Mouse (Mus musculus): ENCODE results near the gene Mc1r.

The Mc1r gene

GRCm38 (mm10) chr8:123406786-123407185 lies at the start of gene Mc1r:
Gene Mc1r, plus strand, starts transcription at chr8:123407107.
- DNase-seq (ENCODE audit: inconsistent ontology term) = peak; percentile 40

- DNase-seq (ENCODE audit: inconsistent ontology term) = peak; percentile 60
Observed at GRCm38 (mm10) chr8:123361082-123361739, 45.7 kb upstream of the Mc1r start.

GRCm38 (mm10) chr8:123373403-123374238 lies 33.3 kb upstream of the Mc1r start, which contains the start of gene Tcf25:
Gene Tcf25, plus strand, starts transcription at chr8:123373753.
- peak; percentile 98 for DNase-seq (ENCODE audit: inconsistent ontology term)

- peak; percentile 95 for DNase-seq (ENCODE audit: inconsistent ontology term)
Observed at GRCm38 (mm10) chr8:123374239-123374578, 32.7 kb upstream of the Mc1r start.

GRCm38 (mm10) chr8:123375701-123376100 lies 31.2 kb upstream of the Mc1r start:
- no peak for DNase-seq (ENCODE audit: inconsistent ontology term)

GRCm38 (mm10) chr8:123376106-123376505 lies 30.8 kb upstream of the Mc1r start:
- DNase-seq (ENCODE audit: inconsistent ontology term) = no peak

- no peak for DNase-seq (ENCODE audit: inconsistent ontology term)
Observed at GRCm38 (mm10) chr8:123381711-123382110, 25.2 kb upstream of the Mc1r start.

GRCm38 (mm10) chr8:123382516-123382915 lies 24.4 kb upstream of the Mc1r start:
- DNase-seq (ENCODE audit: inconsistent ontology term) = no peak

- DNase-seq (ENCODE audit: inconsistent ontology term) = peak; percentile 19
Observed at GRCm38 (mm10) chr8:123384883-123385540, 21.9 kb upstream of the Mc1r start.

- DNase-seq (ENCODE audit: inconsistent ontology term) = no peak
Observed at GRCm38 (mm10) chr8:123387041-123387440, 19.9 kb upstream of the Mc1r start.

- no peak for DNase-seq (ENCODE audit: inconsistent ontology term)
Observed at GRCm38 (mm10) chr8:123387801-123388200, 19.1 kb upstream of the Mc1r start.

GRCm38 (mm10) chr8:123389026-123389425 lies 17.9 kb upstream of the Mc1r start:
- no peak for DNase-seq (ENCODE audit: inconsistent ontology term)

GRCm38 (mm10) chr8:123398308-123398707 lies 8.6 kb upstream of the Mc1r start:
- no peak for DNase-seq (ENCODE audit: inconsistent ontology term)

- no peak for DNase-seq (ENCODE audit: inconsistent ontology term)
Observed at GRCm38 (mm10) chr8:123401936-123402335, 5.0 kb upstream of the Mc1r start.

- DNase-seq (ENCODE audit: inconsistent ontology term) = no peak
Observed at GRCm38 (mm10) chr8:123402730-123403326, 4.1 kb upstream of the Mc1r start.

GRCm38 (mm10) chr8:123404521-123404920 lies 2.4 kb upstream of the Mc1r start:
- DNase-seq (ENCODE audit: inconsistent ontology term) = no peak

- no peak for DNase-seq (ENCODE audit: inconsistent ontology term)
Observed at GRCm38 (mm10) chr8:123407612-123408011, 705 bp downstream of the Mc1r start.

GRCm38 (mm10) chr8:123408586-123409544 lies 2.0 kb downstream of the Mc1r start:
- DNase-seq (ENCODE audit: inconsistent ontology term) = peak; percentile 25

GRCm38 (mm10) chr8:123410049-123410587 lies 3.2 kb downstream of the Mc1r start:
- peak; percentile 80 for DNase-seq (ENCODE audit: inconsistent ontology term)

- DNase-seq (ENCODE audit: inconsistent ontology term) = no peak
Observed at GRCm38 (mm10) chr8:123410788-123411187, 3.9 kb downstream of the Mc1r start.

- DNase-seq (ENCODE audit: inconsistent ontology term) = peak; percentile 80
Observed at GRCm38 (mm10) chr8:123411246-123411645, 4.3 kb downstream of the Mc1r start, which contains the start of gene Tubb3. Gene Tubb3, plus strand, starts transcription at chr8:123411424.
